Mouse (Mus musculus) fat pad, adult 2 months (tissue): ENCODE data around the gene Eif4a1.

Experiments
- DNase-seq: peaks from one replicate; pipeline ENCODE4 v3.0.0-alpha.2; 2011; ENCODE audit warnings: low read depth, low spot score; ENCODE audit errors: extremely low read depth

Eif4a1 gene

GRCm38 (mm10) chr11:69680136-69680855 is 8.1 kb upstream of the Eif4a1 start:
- no peak for DNase-seq

DNA sequence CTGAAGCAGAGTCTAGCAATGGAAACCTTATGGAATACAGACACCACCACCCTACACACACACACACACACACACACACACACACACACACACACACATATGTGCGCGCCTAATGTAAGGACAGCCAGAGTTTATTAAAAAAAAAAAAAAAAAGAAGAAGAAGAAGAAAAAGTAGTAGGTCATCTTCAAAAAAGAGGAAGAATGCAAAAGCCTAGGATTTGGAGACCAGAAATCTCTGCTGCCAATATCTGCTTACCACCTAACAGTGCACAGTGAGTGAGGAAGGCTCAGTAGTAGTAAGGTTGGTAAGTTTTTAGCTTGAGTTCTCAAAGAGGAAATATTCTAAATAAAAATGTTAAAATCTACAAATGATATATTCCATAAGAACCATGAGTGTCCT is 6.9 kb upstream of the Eif4a1 start:
- DNase-seq = no peak

DNA sequence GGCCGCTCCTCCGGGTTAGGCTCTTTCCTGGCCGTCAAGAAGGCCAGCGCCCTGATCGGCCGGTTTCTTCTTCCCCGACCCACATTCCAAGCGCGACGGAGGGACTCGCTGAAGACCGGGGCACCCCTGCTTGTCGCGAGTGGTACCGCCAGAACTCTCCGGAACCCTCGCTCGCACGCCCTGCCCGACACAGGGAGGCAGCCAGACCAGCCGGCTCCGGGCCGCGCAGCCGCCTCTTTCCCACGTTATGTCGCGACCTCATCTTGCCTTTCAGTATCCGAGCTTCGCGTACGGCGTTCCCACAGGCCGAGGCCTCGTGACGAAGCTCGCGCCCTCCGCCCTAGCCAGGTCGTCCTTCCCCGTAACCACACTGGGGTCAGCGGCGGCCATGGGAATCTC is 498 bp downstream of the Eif4a1 start:
- DNase-seq = no peak

DNA sequence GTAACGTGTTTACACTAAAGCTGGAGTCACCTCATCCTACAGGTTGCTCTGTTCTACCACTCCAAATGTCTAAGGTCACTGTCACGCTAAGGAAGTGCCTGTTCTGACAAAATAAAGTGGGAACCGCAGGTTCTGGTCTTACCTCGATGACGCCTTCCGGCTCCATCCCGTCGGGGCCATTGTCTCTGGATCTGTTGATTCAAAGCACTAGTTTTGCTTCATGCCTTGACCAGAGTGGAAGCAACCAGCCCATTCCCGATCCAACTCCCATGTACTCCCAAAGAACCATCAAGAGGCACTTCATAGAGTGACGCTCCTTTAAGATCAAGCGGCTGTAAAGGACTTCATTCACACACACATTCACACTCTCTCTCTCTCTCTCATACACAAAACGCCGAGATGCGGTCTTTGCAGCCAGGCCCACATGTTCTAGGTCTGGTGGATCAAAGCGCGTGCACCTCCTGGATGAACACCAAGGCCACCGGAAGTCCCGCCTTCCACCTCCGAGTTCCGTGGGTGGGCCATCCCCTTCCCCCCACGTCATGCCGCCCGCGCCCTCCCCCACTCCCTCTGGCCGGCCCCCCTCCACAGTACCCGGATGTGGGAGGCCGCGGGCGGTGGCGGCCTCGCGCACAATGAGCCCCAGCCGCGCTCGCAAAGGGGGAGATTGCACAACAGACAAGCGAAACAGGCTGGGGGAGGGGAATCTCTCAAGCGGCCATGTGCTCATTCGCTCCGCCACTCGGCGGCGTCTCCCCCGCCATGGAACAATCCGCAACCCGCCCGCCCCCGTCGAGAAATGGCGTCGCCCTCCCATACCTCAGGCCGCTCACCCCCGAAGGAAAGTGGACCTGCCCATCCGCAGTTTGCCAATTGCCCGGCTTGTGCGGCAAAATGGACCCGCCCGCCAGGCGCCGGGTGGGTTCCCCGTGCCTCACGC is 1.2 kb downstream of the Eif4a1 start:
- DNase-seq = no peak

- no peak for DNase-seq
These were observed 5.6 kb downstream of the Eif4a1 start for GRCm38 (mm10) chr11:69666665-69667005.

DNA sequence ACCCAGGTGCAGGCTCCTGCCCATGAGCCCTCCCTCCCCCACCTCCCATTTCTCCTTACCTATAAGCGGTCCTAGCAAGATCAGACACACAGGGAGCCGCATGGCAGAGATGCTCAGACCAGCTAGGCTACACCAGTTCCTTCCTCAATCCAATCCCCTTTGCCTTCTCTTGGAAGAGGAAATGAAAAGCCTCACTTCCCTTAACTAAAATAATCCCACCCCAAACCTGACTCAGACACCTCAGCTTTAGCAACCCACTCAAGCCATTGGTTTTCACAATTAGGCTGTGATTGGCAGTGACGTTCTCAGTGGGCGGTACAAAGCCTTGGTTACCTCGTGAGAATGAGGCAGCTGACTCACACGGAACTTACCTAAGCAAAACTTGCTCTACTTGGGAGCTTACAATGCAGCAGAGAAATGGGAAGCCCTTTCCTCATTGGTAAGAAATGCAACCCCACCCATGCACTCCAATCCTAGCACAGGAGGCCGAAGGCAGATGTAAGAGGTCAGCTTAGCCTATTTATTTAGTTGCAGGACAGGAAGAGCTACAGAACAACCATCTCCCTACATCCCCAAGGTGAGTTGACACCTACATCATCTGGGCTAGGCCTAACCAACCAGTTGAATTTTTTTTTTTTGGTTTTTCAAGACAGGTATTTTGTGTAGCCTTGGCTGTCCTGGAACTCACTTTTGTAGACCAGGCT is 6.1 kb downstream of the Eif4a1 start, which contains the start of gene Cd68:
Cd68 (minus strand) TSS at position 193 of the 704 bp plus-strand sequence.
- no peak for DNase-seq

DNA sequence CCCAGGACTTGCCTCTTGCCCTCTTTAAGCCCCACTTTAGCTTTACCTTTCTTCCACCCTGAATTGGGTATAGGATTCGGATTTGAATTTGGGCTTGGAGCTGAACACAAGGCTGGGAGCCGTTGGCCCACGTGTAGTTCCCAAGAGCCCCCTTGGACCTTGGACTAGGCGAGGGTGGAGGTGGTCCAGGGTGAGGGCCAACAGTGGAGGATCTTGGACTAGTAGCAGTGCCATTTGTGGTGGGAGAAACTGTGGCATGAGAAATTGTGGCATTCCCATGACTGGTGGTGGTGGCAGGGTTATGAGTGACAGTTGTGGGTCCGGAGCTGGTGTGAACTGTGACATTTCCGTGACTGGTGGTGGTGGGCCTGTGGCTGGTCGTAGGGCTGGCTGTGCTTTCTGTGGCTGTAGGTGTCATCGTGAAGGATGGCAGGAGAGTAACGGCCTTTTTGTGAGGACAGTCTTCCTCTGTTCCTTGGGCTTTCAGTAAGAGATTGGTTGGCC is 6.7 kb downstream of the Eif4a1 start:
- no peak for DNase-seq

DNA sequence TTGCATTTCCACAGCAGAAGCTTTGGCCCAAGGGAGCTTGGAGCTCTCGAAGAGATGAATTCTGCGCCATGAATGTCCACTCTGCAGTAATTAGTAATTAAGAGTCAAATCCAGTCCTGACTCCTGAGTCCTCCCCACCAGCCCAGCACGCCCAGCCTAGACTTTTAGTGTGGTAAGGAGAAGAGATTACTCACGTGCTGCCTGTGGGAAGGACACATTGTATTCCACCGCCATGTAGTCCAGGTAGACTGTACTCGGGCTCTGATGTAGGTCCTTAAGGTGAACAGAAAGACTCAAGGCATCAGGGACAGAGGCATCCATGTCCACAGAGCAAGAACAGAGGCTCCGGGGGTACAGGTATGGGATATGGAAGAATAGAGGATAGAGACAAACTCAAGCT is 7.4 kb downstream of the Eif4a1 start:
- no peak for DNase-seq

- no peak for DNase-seq
These were observed 8.4 kb downstream of the Eif4a1 start for GRCm38 (mm10) chr11:69663795-69664194.

- no peak for DNase-seq
These were observed 9.1 kb downstream of the Eif4a1 start for GRCm38 (mm10) chr11:69662967-69663671.

GRCm38 (mm10) chr11:69662213-69662966 is 9.8 kb downstream of the Eif4a1 start, which contains the start of gene Mpdu1:
Gene Mpdu1, minus strand, starts transcription at chr11:69662642.
- no peak for DNase-seq

DNA sequence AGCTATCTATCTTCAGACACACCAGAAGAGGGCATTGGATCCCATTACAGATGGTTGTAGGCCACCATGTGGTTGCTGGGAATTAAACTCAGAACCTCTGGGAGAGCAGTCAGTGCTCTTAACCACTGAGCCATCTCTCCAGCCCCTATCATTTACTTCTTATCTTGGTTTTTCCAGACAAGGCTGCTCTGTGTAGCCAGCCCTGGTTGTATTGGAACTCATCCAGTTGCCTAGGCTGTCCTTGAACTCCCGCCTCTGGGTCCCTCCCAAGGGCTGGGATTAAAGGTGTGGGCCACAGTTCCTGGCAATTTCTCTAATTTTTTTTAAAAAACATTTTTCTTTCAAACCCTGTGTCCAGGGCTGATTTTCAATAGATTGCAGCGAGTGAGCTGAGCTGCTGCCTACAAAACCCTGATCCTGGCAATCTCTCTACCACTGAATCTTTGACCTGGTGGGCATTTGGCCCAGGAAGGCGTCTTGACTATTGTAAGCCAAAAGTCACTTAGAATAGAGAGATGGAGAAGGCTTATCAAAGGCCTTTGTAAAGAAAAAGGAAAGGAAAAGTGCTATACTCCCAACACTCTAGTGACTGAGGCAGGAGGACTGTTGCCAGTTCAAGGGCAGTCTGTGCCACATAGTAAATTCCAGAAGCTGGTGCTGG is 10.9 kb downstream of the Eif4a1 start:
- no peak for DNase-seq

- no peak for DNase-seq
These were observed 14.8 kb downstream of the Eif4a1 start for GRCm38 (mm10) chr11:69657462-69657881.

DNA sequence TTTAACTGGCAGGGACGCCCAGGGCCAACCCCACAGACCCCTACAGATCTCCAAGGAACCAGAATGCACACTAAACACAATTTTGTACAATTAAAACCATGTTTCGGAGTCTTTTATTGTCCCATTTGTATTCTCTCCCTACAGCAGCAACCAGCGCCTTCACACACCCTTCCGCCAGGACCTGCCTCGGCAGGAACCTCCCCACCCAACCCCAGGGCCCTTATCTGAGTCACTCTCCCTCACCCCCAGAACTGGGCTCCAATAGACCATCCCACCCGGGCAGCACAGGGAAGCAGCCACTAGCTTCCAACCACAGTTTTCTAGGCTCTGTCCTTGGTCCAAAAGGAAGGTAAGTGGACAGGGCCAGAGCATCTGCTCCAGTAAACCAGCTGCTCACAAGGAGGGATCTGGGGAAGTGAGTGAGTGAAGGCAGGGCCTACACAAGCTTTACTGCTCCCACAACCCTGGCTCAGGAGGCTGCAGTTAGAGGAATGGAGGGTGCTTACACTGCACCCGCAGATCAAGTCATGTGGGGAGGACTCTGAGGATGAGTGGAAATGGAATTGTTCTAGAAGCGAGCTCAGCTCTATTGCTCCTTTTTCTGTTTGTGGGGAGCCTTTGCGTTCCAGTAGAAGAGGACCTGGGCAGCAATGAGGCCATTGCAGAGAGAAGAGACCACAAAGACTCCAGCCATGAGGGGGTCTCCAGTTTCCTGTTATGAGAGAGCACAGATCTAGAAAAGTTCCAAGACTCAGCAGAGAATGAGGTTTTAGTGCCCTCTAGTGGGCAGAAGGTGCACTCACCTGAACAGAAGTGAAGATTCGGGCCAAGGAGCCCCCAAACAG is 15.4 kb downstream of the Eif4a1 start:
- no peak for DNase-seq

DNA sequence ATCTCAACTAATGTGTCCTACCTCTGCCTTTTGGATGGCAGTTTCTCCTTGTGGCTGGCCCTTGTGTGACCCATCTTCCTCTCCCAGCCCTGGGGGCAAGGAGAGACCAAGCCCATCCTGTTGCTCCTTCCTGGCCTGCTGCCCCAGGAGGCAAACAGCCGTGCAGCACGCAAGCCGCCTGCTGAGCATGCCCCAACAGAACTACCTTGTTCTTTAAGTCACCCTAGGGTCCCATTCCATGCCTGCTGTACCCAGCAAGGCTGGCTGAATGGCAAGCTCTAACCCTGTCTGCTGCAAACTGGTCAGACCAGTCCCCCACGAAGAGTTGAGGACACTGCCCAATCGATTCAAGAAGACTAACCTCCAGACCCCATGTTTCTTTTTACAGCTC is 16.2 kb downstream of the Eif4a1 start:
- no peak for DNase-seq

DNA sequence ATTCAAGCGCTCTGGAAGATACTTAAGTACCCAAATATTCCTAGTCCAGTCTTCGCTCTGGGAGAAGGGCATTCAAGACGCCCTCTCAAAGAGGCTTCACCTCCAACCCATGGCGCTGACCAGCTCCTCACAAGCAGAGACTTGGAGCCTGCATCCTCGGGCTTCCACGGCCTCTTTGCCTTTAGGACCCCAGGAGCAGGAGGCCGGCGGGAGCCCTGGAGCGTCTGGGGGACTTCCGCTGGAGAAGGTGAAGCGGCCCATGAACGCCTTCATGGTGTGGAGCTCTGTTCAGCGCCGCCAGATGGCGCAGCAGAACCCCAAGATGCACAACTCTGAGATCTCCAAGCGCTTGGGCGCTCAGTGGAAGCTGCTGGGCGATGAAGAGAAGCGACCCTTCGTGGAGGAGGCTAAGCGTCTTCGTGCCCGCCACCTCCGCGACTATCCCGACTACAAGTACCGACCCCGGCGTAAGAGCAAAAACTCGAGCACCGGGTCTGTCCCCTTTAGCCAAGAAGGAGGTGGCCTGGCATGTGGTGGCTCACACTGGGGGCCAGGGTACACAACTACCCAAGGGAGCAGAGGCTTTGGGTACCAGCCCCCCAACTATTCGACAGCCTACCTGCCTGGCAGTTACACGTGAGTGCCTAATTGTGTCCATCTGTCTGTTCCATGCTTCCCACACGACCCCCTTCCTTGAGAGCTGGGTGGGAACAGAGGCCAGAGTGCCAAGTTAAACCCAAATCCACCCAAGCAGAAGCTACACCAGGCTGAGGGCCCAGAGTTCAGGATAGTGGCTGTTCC is 16.8 kb downstream of the Eif4a1 start, which contains the start of gene Sox15:
Sox15 (plus strand) TSS at position 51 of the 801 bp plus-strand sequence.
- DNase-seq = no peak

DNA sequence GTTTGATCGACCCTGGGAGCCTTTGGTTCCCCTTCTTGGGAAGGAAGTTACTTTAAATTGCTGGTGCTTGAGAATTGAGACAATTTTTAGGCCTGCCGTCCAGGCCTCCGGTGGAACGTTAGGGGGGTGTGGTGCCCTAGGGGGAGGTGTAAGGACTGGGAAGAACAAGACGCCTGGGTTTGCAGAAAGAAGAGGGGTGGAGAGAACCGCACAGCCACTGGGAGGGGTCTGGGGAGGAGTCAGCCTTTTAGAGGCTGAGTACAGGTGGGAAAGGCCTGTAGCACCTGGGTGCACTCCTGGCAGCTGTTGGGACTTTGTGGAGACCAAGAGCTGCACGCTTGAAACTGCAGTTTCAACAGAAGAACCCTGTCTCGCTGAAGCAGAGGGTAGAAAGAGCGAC is 17.5 kb downstream of the Eif4a1 start:
- DNase-seq = no peak

DNA sequence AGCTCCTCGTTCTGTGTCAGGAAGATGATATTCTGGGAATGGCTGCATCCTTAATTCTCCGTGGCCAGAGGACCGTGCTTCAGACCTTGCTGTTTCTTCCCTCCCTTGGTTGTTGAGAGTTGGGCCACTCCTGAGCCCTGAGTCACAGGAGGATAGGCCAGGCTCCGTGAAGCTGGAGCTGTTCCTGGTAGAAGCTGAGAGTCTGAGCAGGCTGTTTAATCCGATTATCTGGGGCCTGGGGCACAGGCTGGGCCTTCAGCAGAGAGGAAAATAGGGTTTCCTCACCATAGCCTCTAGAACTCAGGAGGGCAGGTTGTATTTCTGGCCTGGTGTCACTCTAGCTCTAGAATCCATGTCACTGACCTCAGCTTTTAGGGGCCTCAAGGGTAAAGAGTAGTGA is 18.8 kb downstream of the Eif4a1 start:
- DNase-seq = no peak
